Mouse (Mus musculus): ENCODE data around the gene Zmat5. TPM values are rescaled to one million over a fixed set of nuclear protein-coding genes. Genes with fewer than 3 reads are reported as not detected.

Gene Zmat5
- polyA plus RNA-seq, 1 experiment from 2014 or later: 65.3 TPM

GRCm38 (mm10) chr11:4720393-4720792 lies 15.9 kb downstream of the Zmat5 start:
- no peak overlapping the region for H3K27ac ChIP-seq
- no peak overlapping the region for H3K9ac ChIP-seq
- no peak overlapping the region for H3K4me3 ChIP-seq
- H3K9me3 ChIP-seq: no peaks in the 10 kb centered on the region
- ATAC-seq (ENCODE audit: insufficient number of reproducible peaks, insufficient read depth, low FRiP score, low TSS enrichment): no peak
- H3K4me2 ChIP-seq (replicated peaks): no peak overlapping the region
- 0 out of 2 replicates have a peak, but pooled peaks cover 8% of the 10 kb centered on the region for H3K4me1 ChIP-seq
- WGBS: 70% methylated on average over 11 of the region's 11 CpGs
- H3K36me3 ChIP-seq: peaks cover 26% of the 10 kb centered on the region
- no peaks in the 10 kb centered on the region for H3K27me3 ChIP-seq

- no peak overlapping the region for H3K4me3 ChIP-seq
- H3K27ac ChIP-seq: no peak overlapping the region
- H3K9ac ChIP-seq: no peak overlapping the region
- 0 out of 2 replicates have a peak, but pooled peaks cover 8% of the 10 kb centered on the region for H3K4me1 ChIP-seq
- H3K36me3 ChIP-seq: peaks cover 26% of the 10 kb centered on the region
- H3K9me3 ChIP-seq: no peaks in the 10 kb centered on the region
- no peak overlapping the region for H3K4me2 ChIP-seq (replicated peaks)
- no peaks in the 10 kb centered on the region for H3K27me3 ChIP-seq
- ATAC-seq (ENCODE audit: insufficient number of reproducible peaks, insufficient read depth, low FRiP score, low TSS enrichment): no peak
- 54% methylated on average over 7 of the region's 7 CpGs for WGBS
Measured at GRCm38 (mm10) chr11:4720900-4721580, 16.6 kb downstream of the Zmat5 start.

GRCm38 (mm10) chr11:4721728-4722127 lies 17.2 kb downstream of the Zmat5 start:
- ATAC-seq (ENCODE audit: insufficient number of reproducible peaks, insufficient read depth, low FRiP score, low TSS enrichment): no peak
- 85% methylated on average over 8 of the region's 8 CpGs for WGBS
- no peak overlapping the region for H3K9ac ChIP-seq
- H3K36me3 ChIP-seq: peaks cover 33% of the 10 kb centered on the region
- H3K4me3 ChIP-seq: no peak overlapping the region
- no peak overlapping the region for H3K27ac ChIP-seq
- H3K4me1 ChIP-seq: 0 out of 2 replicates have a peak, but pooled peaks cover 8% of the 10 kb centered on the region
- no peaks in the 10 kb centered on the region for H3K27me3 ChIP-seq
- no peaks in the 10 kb centered on the region for H3K9me3 ChIP-seq
- H3K4me2 ChIP-seq (replicated peaks): no peak overlapping the region

GRCm38 (mm10) chr11:4729603-4730002 lies 25.1 kb downstream of the Zmat5 start:
- Histone ChIP-seq H3K27ac (no peak overlapping the region), H3K4me2 (replicated peaks) (no peak overlapping the region), H3K4me1 (peaks cover 8% of the 10 kb centered on the region; the same call in 1 of the 2 replicates), H3K36me3 (peaks cover 14% of the 10 kb centered on the region), H3K4me3 (no peak overlapping the region), H3K9ac (no peak overlapping the region), H3K9me3 (no peaks in the 10 kb centered on the region), H3K27me3 (no peaks in the 10 kb centered on the region)
- 65% methylated on average over 12 of the region's 12 CpGs for WGBS
- ATAC-seq (ENCODE audit: insufficient number of reproducible peaks, insufficient read depth, low FRiP score, low TSS enrichment): no peak

GRCm38 (mm10) chr11:4730096-4730495 lies 25.6 kb downstream of the Zmat5 start:
- Histone ChIP-seq H3K27ac (no peak overlapping the region), H3K4me1 (peaks cover 8% of the 10 kb centered on the region; the same call in 1 of the 2 replicates), H3K4me3 (no peak overlapping the region), H3K9ac (no peak overlapping the region), H3K36me3 (peaks cover 9% of the 10 kb centered on the region; the same call in 1 of the 2 replicates), H3K4me2 (replicated peaks) (no peak overlapping the region), H3K27me3 (no peaks in the 10 kb centered on the region), H3K9me3 (no peaks in the 10 kb centered on the region)
- WGBS: 74% methylated on average over 6 of the region's 6 CpGs
- ATAC-seq (ENCODE audit: insufficient number of reproducible peaks, insufficient read depth, low FRiP score, low TSS enrichment): no peak

GRCm38 (mm10) chr11:4730913-4731312 lies 26.4 kb downstream of the Zmat5 start:
- no peak for ATAC-seq (ENCODE audit: insufficient number of reproducible peaks, insufficient read depth, low FRiP score, low TSS enrichment)
- WGBS: 72% methylated on average over 5 of the region's 5 CpGs

GRCm38 (mm10) chr11:4731781-4732180 lies 27.3 kb downstream of the Zmat5 start:
- WGBS: 50% methylated on average over 7 of the region's 7 CpGs
- ATAC-seq (ENCODE audit: insufficient number of reproducible peaks, insufficient read depth, low FRiP score, low TSS enrichment): no peak
- Histone ChIP-seq H3K36me3 (0 out of 2 replicates have a peak, but pooled peaks cover 3% of the 10 kb centered on the region), H3K27ac (no peak overlapping the region), H3K4me1 (peaks cover 8% of the 10 kb centered on the region; the same call in 1 of the 2 replicates), H3K9me3 (no peaks in the 10 kb centered on the region), H3K4me3 (no peak overlapping the region), H3K9ac (no peak overlapping the region), H3K4me2 (replicated peaks) (no peak overlapping the region), H3K27me3 (no peaks in the 10 kb centered on the region)

More at GRCm38 (mm10) chr11:4730913-4731312, 26.4 kb downstream of the Zmat5 start:
- Histone ChIP-seq H3K27me3 (no peaks in the 10 kb centered on the region), H3K9me3 (no peaks in the 10 kb centered on the region), H3K4me1 (peaks cover 8% of the 10 kb centered on the region; the same call in 1 of the 2 replicates), H3K36me3 (peaks cover 9% of the 10 kb centered on the region; the same call in 1 of the 2 replicates), H3K4me3 (no peak overlapping the region), H3K9ac (no peak overlapping the region), H3K27ac (no peak overlapping the region), H3K4me2 (replicated peaks) (no peak overlapping the region)

- Histone ChIP-seq H3K27ac (no peak overlapping the region), H3K9ac (no peak overlapping the region), H3K4me2 (replicated peaks) (no peak overlapping the region), H3K4me3 (no peak overlapping the region), H3K9me3 (no peaks in the 10 kb centered on the region), H3K36me3 (0 out of 2 replicates have a peak, but pooled peaks cover 7% of the 10 kb centered on the region), H3K4me1 (peaks cover 8% of the 10 kb centered on the region; the same call in 1 of the 2 replicates), H3K27me3 (peaks cover 5% of the 10 kb centered on the region; the same call in 1 of the 2 replicates)
- 36% methylated on average over 12 of the region's 12 CpGs for WGBS
- no peak for ATAC-seq (ENCODE audit: insufficient number of reproducible peaks, insufficient read depth, low FRiP score, low TSS enrichment)
Measured at GRCm38 (mm10) chr11:4734179-4734578, 29.7 kb downstream of the Zmat5 start.

- WGBS: 36% methylated on average over 6 of the region's 6 CpGs
- no peak overlapping the region for H3K27ac ChIP-seq
- no peak overlapping the region for H3K9ac ChIP-seq
- H3K9me3 ChIP-seq: no peaks in the 10 kb centered on the region
- no peak overlapping the region for H3K4me3 ChIP-seq
- no peaks in the 10 kb centered on the region for H3K4me1 ChIP-seq
- H3K27me3 ChIP-seq: peaks cover 8% of the 10 kb centered on the region; the same call in 1 of the 2 replicates
- H3K36me3 ChIP-seq: 0 out of 2 replicates have a peak, but pooled peaks cover 7% of the 10 kb centered on the region
- no peak overlapping the region for H3K4me2 ChIP-seq (replicated peaks)
- no peak for ATAC-seq (ENCODE audit: insufficient number of reproducible peaks, insufficient read depth, low FRiP score, low TSS enrichment)
Measured at GRCm38 (mm10) chr11:4736355-4736754, 31.9 kb downstream of the Zmat5 start.

GRCm38 (mm10) chr11:4737682-4738081 lies 33.2 kb downstream of the Zmat5 start:
- Histone ChIP-seq H3K9ac (no peak overlapping the region), H3K36me3 (0 out of 2 replicates have a peak, but pooled peaks cover 5% of the 10 kb centered on the region), H3K4me1 (no peaks in the 10 kb centered on the region), H3K27me3 (peaks cover 15% of the 10 kb centered on the region), H3K27ac (no peak overlapping the region), H3K4me3 (no peak overlapping the region), H3K9me3 (no peaks in the 10 kb centered on the region), H3K4me2 (replicated peaks) (no peak overlapping the region)
- no peak for ATAC-seq (ENCODE audit: insufficient number of reproducible peaks, insufficient read depth, low FRiP score, low TSS enrichment)
- 75% methylated on average over 10 of the region's 10 CpGs for WGBS

- H3K27me3 ChIP-seq: peaks cover 25% of the 10 kb centered on the region
- H3K4me3 ChIP-seq: no peak overlapping the region
- no peak for ATAC-seq (ENCODE audit: insufficient number of reproducible peaks, insufficient read depth, low FRiP score, low TSS enrichment)
- H3K9me3 ChIP-seq: no peaks in the 10 kb centered on the region
- no peak overlapping the region for H3K9ac ChIP-seq
- 92% methylated on average over 16 of the region's 16 CpGs for WGBS
- H3K36me3 ChIP-seq: 0 out of 2 replicates have a peak, but pooled peaks cover 5% of the 10 kb centered on the region
- no peaks in the 10 kb centered on the region for H3K4me1 ChIP-seq
- H3K4me2 ChIP-seq (replicated peaks): no peak overlapping the region
- no peak overlapping the region for H3K27ac ChIP-seq
Measured at GRCm38 (mm10) chr11:4738719-4739118, 34.2 kb downstream of the Zmat5 start.

GRCm38 (mm10) chr11:4740785-4741184 lies 36.3 kb downstream of the Zmat5 start:
- Histone ChIP-seq H3K4me2 (replicated peaks) (no peak overlapping the region), H3K27me3 (peaks cover 46% of the 10 kb centered on the region), H3K4me3 (no peak overlapping the region), H3K4me1 (peaks cover 3% of the 10 kb centered on the region), H3K27ac (no peak overlapping the region), H3K36me3 (0 out of 2 replicates have a peak, but pooled peaks cover 5% of the 10 kb centered on the region), H3K9ac (no peak overlapping the region), H3K9me3 (no peaks in the 10 kb centered on the region)
- ATAC-seq (ENCODE audit: insufficient number of reproducible peaks, insufficient read depth, low FRiP score, low TSS enrichment): no peak
- WGBS: 63% methylated on average over 5 of the region's 5 CpGs
